Mouse (Mus musculus): Measurements from ENCODE around the gene Pcif1.
A peak's percentile ranks its signal among the peaks of the same experiment; 100 is the strongest.

Gene Pcif1

DNA sequence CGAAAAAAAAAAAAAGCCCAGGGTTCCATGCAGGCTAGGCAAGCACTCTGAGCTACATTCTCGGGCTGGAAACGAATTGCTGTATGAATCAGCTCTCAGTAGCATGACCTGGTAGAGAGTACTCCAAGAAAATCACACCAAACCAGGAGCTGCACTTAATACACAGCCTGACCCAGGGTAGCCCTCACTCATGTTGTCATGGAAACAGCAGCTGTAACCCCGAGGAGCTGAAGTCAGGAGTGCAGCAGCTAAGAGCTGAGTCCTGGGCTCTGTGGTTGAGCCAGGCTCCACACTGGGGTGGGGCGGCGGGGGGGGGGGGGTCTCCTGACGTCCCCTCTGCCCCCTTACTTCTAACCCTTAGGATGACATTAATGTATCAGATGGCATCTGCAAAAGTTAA lies 42.9 kb downstream of the Pcif1 start:
- peak; percentile 65 for DNase-seq (ENCODE audit: low read depth, low spot score)

DNA sequence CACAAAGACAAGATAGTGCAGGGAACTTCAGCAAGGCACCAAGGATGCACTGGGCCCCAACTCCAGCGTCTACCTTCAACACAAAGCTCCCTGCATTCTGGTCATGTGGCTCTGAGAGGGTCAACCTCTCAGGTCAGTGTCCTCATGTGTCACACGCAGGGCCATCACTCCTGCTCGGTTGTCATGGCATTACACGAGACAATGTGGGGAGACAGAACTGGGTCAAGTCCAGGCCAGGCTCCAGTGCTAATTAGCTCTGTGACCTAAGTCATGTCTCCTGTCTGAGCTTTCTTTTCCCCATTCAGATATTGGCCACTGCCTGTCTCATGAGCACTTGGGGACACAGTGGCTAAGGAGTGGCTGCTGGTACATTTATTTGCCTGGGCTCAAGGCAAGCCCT lies 44.2 kb downstream of the Pcif1 start:
- no peak for DNase-seq (ENCODE audit: low read depth, low spot score)

DNA sequence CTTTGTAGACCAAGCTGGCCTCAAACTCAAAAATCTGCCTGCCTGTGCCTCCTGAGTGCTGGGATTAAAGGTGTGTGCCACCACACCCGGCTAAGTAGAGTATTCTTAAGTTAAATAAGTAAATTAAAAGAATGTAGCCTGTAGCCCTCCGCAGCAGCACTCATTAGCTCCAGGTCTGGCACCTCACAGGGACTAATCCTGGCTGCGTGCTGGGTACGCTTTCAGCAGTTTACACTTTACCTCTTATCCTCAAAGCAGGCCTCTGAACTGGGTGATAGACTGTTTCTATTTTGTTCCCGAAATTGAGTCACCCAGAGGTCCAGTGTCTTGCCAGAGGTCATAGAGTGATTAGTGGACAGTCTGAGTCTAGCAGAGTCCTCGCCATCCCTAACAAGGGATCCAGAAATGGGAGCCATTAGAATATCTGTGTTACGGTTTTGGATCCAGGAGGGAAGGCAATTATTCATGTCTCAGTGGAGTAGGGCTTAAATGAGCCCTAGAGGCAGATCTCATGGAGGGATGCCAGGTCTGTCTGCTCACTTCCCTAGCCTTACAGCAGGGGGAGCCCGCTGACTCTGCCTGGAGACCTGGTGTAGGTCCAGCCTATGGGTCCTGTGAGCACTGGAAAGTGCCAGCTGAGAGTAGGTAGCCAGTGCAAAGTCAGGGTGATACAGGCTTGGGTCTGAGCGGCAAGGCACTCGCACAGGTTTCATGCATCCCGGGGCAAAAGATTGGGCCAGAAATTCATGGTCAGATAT lies 45.2 kb downstream of the Pcif1 start:
- DNase-seq (ENCODE audit: low read depth, low spot score), result peak; percentile 78

DNA sequence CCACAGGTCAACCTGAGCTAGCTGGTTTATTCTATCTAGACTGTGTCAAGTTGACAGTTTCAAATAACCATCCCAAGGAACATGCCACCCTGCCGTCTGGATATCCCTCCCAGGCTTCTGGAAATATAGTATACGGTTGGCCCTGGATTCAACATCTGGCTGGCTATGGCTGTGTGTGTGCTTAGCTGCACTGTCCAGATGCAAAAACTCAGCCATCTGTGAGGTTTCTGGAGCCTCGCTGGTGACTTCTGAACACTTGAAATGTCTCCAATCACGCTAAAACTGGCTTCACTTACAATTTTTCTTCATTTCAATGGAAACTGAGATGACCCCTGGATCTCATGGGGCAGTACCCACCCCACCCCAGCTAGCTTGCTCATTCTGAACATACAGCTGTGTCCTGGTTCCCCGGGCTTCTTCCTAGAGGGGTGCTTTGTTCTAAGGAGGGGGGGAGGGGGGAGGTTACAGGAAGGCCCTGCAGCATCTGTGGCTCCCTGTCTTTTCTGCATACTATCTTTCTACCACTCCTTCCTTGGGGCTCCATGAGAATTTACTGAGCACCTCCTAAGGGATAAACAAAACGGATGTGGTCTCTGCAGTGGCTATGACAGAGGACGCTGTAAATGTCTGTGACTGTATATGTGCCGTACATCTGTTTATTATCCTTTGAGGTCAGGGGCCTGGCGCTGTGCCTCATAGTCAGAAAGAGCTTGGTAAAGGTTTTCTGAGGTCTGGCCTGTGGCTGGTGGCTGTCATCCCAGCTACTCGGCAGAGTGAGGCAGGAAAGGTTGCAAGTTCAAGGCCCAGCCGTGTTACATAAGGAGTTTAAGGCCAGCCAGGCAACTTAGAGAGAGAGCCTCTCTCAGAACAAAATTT lies 51.8 kb downstream of the Pcif1 start:
- DNase-seq (ENCODE audit: low read depth, low spot score), result no peak

DNA sequence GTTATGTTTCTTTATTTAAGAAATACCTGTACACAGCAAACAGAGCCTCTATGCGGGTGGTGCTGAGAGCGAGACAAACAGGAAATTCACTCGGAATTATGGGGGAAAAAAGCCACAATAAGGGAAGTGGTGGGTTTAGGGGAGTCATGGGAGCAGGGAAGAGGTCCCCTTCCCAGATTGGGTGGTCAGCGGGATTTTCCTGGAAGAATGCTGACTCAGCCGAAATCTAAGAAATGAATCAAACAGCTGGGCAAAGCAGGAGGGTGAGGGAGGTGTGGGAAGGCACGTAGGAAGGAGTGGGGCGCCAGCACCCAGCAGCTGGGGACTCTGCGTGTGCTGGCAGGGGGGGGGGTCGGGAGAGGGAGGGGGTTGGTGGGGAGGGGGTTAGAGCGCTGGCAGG lies 54.4 kb downstream of the Pcif1 start:
- no peak for DNase-seq (ENCODE audit: low read depth, low spot score)

DNA sequence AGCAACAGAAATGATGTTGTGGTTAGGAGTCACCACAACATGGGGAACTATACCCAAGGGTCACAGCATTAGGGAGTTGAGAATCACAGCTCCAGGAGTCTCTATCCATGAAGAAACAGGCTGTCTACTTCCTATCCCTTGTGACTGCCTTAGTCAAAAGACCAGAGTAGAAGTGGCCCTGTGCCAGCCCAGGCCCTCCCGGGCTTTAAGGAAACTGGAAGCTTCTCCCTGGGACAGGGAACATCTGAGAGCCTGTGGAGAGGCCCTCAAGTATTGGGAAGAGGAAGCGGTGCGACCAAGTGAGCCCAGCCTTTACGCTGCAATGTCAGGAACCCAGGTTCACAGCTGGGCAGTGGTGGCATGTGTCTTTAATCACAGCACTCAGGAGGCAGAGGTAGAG lies 56.9 kb downstream of the Pcif1 start:
- DNase-seq (ENCODE audit: low read depth, low spot score), result no peak

DNA sequence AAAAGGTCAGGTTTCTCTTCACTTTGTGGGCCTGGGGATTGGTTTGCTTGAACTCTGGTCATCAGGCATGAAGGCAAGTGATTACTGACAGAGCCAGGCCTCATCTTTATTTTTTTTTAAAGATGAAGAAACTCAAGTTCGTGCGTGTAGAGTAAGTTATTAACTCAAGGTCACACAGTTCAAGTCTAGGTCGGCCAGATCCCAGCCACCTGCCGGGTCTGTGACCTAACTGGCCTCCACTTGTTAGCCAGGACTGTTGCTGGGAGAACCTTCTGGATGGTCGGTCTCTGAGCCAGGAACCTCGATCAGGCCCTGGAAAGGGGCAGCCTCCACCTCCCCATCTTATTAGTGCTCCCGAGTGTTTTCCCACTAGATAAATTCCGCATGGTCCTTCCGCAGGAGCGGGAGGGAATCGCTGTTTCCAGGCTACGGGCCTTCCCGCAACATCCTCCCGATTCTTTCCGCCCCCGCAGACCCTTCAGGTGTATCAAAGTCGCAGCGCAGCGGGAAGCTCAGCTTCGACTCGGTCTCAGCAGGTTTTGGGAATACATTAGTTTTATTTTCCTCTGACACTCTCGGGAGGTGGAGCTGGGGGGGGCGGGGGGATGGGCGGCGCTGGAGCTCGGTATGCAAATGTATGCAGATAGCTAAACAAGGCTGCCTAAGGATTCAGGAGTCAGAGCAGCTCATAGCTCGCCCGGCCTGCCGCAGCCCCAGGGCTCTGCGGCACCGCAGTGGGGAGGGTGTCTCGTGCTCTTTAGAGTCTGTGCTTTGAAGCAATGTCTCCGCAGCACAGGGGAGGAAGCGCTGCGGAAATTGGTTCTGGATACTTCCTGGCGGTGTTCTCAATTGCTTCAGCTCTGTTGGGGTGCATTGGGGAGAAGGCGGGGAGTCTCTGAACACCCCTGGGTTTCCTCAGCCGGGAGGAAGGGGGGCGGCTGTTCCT lies 59.3 kb downstream of the Pcif1 start:
- peak; percentile 92 for DNase-seq (ENCODE audit: low read depth, low spot score)

DNA sequence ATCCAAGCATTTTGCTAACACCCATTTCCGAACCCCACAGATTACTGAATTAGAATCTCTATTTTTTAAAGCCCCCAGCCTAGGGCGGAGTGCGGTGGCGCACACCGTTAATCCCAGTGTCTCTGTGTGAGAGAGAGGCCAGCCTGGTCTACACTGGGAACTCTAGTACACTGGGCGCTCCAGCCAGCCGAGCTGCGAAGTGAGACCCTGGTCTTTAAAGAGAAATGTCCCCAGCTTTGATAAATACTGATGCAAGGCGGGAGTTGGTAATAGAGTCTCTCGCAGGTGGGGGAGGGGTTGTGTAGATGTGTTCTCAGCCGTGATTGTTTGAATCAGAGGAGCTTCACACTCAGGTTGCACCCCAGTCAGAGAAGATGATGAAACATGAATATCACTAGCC lies 60.0 kb downstream of the Pcif1 start:
- DNase-seq (ENCODE audit: low read depth, low spot score), result peak; percentile 19

DNA sequence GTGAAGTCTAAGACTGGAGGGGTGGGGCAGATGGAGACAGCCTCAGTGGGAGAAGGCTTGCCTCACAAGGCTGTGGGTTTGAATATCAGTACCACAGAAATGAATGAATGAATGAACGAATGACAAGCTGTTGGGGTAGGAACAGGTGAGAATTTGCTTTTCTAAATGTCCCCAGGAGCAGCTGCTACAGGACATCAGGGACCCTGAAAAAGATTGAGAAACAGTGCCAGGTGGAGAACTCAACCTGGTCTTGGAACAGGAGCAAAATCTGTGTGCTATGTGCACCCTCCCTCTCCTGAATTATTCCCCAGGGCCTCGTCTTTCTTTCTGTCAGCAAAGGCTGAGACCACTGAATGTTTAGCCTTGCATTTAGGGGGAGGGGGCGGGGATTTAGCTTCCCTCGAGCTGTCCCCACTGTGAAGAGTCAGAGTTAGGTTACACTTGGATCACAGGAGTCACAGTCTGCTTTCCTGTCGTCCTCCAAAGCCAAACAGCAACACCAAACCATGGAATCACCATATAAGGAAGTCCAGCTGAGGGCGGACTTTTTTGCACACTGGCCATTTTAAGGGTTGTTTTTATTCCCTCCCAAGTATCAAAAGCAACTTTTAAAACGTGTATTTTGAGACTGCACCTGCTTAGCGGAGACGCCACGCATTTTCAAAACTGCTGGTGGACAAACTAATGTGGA lies 61.2 kb downstream of the Pcif1 start, which contains the start of gene Mmp9:
TSS of gene Mmp9 (plus strand) at position 641 of the 691 bp plus-strand sequence.
- peak; percentile 19 for DNase-seq (ENCODE audit: low read depth, low spot score)

DNA sequence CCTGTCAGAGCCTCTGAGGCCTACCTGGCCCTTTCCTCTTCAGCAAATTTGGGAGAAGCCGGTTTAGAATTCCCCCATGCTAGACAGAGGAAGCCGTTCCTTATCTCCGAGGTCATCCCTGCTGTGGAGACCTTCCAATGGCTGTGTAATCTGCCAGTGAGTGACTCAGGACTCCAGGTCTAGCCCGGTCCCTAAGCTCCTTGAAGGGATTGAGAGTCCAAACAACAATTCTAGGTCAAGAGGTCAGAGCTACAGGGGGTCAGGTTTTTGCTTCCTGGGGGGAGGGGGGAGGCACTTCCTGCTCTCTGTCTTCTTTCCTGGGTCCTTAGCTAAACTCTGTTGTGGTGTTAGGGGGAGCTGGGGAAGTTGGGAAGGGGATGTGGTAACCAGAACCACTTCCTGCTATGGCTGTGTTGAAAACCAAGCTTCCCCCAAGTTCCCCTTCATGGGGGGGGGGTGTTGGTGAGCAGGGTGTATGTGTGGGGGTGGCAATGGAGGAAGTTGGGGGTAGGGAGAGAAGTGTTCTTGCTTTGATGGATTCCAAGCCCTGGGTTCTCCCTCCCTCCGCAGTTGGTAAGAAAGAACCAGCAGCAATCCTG lies 63.7 kb downstream of the Pcif1 start:
- DNase-seq (ENCODE audit: low read depth, low spot score), result peak; percentile 96

Data from R1 (cell line).